Mouse (Mus musculus): ENCODE data around the gene Stk40. TPM values are rescaled to one million over a fixed set of nuclear protein-coding genes. Genes with fewer than 3 reads are reported as not detected.
"Not testable (repeated sequence)": the region's sequence is repeated elsewhere in the genome, so short reads cannot be mapped to it uniquely, and the experiment has no call there.

Stk40 gene
- total RNA-seq (2021), result 10 to 100 TPM; 52.4 to 63.1 TPM
- long read RNA-seq, experiment 1, partial matches to known transcripts, result 0 of 10 reads
- long read RNA-seq, experiment 1, other reads (novel, unspliced or antisense), result 9 of 10 reads
- long read RNA-seq, experiment 2, transcript Stk40-201 (11 exons, 3,492 nt), result major isoform, 8 of 13 reads
- long read RNA-seq, experiment 2, partial matches to known transcripts, result 0 of 13 reads
- long read RNA-seq, experiment 2, other reads (novel, unspliced or antisense), result 5 of 13 reads

- DNase-seq, result peak; percentile 96
Observed at GRCm38 (mm10) chr4:126103590-126104068, at the start of gene Stk40. Gene Stk40, plus strand, starts transcription at chr4:126103957.

GRCm38 (mm10) chr4:126057207-126058133, 46.3 kb upstream of the Stk40 start:
- DNase-seq, result no peak

- DNase-seq, result peak; percentile 90 to 91
Observed at GRCm38 (mm10) chr4:126058134-126058996, 45.4 kb upstream of the Stk40 start, which contains the start of gene Oscp1. Gene Oscp1, plus strand, starts transcription at chr4:126058565.

GRCm38 (mm10) chr4:126058997-126059362, 44.8 kb upstream of the Stk40 start:
- no peak for DNase-seq

- DNase-seq, result no peak
Observed at GRCm38 (mm10) chr4:126062856-126063255, 40.9 kb upstream of the Stk40 start.

- DNase-seq, result no peak
Observed at GRCm38 (mm10) chr4:126065241-126065640, 38.5 kb upstream of the Stk40 start.

GRCm38 (mm10) chr4:126067401-126068077, 36.2 kb upstream of the Stk40 start:
- no peak for DNase-seq

GRCm38 (mm10) chr4:126068842-126069241, 34.9 kb upstream of the Stk40 start:
- DNase-seq, result no peak

GRCm38 (mm10) chr4:126077833-126078232, 25.9 kb upstream of the Stk40 start:
- DNase-seq, result no peak

- peak; percentile 35 to 68 for DNase-seq
Observed at GRCm38 (mm10) chr4:126079266-126079665, 24.5 kb upstream of the Stk40 start.

GRCm38 (mm10) chr4:126081601-126082000, 22.2 kb upstream of the Stk40 start:
- DNase-seq, result no peak

GRCm38 (mm10) chr4:126083021-126083420, 20.7 kb upstream of the Stk40 start:
- no peak for DNase-seq

GRCm38 (mm10) chr4:126084382-126084781, 19.4 kb upstream of the Stk40 start:
- DNase-seq, result no peak

- peak; percentile 84 to 87 for DNase-seq
Observed at GRCm38 (mm10) chr4:126085996-126086576, 17.7 kb upstream of the Stk40 start.

GRCm38 (mm10) chr4:126090101-126090847, 13.5 kb upstream of the Stk40 start:
- DNase-seq, result no peak

- DNase-seq, result no peak
Observed at GRCm38 (mm10) chr4:126090848-126091124, 13.0 kb upstream of the Stk40 start.

- DNase-seq, result no peak
Observed at GRCm38 (mm10) chr4:126091873-126092272, 11.9 kb upstream of the Stk40 start.

GRCm38 (mm10) chr4:126095622-126096430, 7.9 kb upstream of the Stk40 start:
- not testable (repeated sequence) for DNase-seq

- DNase-seq, result peak; percentile 96 to 98
Observed at GRCm38 (mm10) chr4:126096464-126097111, 7.2 kb upstream of the Stk40 start, which contains the start of gene Lsm10. Gene Lsm10, plus strand, starts transcription at chr4:126096623.
